Mouse (Mus musculus) kidney, adult 11 months (tissue): ENCODE results near the gene B3gnt3.

Source experiments
- DNase-seq: peaks from one replicate; pipeline ENCODE4 v3.0.0; 2022

B3gnt3 gene

DNA sequence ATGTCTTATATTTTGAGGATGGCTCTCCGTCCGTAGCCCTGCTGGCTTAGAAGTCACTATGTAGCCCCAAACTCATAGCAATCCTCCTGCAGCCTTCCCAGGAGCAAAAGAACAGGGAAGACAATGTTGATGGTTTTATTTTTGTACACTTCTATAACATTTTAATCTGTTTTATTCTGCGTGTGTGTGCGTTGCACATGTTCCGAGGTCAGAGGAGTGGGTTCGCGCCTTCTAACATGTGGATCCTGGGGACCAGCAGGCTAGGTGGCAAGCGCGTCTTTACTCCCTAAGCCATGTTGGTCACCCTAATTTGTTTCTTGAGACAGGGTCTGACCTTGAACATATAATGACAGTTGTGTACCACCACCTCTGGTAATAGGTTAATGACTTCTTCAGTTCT lies 24.8 kb downstream of the B3gnt3 start:
- DNase-seq: no peak

GRCm38 (mm10) chr8:71676020-71676741 lies 25.4 kb downstream of the B3gnt3 start, which contains the start of gene Jak3:
TSS of gene Jak3 (plus strand) at chr8:71676296.
- DNase-seq: peak; percentile 59

GRCm38 (mm10) chr8:71675456-71676019 lies 26.1 kb downstream of the B3gnt3 start:
- DNase-seq: no peak

DNA sequence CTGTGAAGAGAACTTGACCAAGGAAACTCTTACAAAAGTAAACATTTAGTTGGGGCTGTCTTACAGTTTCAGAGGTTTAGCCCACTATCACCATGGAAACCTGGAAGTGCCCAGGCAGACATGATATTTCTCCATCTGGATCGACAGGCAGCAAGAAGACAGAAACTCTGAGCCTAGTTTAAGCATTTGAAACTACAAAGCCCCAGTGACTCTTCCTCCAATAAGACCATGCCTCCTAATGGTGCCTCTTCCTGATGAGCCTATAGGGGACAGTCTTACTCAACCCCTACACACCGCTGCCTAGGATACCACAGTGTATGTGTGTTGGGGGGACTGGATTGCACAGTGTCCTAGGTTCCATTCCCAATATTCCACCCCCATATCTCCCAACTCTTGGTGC lies 27.5 kb downstream of the B3gnt3 start:
- DNase-seq: no peak

- DNase-seq: no peak
Observed at GRCm38 (mm10) chr8:71672168-71672735, 29.3 kb downstream of the B3gnt3 start.

DNA sequence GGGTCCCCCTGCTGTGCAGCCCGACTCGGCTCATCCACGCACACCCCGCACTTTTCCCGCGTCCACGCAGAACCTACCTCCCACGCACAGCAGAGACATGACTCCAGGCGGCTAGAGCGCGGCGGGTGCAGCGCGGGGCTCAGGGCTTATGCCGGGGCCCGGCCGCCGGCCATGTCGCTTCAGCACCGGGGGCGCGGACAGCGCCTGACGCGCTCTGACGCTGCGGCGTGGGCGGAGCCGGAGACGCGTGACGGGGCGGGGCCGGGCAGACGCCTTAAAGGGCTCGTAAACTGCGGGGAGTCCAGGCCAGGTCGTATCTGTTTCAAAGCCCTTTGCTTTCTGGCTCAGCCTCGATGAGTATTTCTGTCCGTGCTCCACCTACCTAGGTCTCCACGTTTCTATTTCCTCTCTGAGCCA lies 30.0 kb downstream of the B3gnt3 start, which contains the start of gene Unc13a:
TSS of gene Unc13a (minus strand) at position 209 of the 417 bp plus-strand sequence.
- peak; percentile 77 for DNase-seq

DNA sequence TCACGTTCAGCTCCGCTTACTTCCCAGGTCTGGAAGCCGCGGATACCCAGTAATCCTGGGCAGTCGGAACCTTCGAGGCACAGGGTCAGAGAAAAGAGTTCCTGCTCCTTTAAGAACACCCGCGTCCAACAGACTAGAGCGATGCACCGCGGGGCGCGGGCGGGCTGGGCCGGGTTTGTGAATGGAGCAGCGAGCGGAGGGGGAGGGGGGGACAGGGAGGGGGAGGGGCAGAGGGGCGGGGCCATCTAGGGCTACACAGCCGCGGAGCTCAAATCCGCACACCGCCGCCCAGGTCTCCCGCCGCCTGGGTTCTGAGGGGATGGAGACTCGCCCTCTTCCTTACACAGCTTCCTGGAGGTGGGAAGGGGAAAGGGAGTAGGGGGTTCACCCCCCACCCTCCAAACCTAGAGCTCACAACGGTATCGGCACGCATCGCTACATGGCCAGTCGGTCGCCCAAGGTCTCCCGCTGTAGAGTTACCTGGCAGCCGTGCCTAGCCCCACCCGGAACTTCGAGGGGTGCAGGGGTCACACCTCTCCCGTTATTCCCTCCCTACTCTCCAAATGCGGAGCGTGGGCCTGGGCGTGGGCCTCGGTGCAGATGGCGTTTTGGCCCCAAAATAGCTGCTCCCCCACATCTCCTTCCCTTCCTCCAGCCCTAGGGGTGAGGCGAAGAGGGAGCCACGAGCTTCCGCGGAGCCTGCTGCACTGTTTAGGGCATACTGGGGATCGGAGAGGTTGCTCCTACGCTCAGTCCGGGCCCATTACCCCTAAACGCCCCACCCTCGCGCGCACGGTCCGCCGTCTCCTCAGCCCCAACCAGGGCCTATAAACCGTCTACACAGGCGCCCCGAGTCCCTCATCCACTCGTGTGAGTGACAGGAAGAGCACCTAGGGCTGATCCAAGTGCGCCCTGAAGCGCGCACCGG lies 30.7 kb downstream of the B3gnt3 start:
- DNase-seq: no peak

DNA sequence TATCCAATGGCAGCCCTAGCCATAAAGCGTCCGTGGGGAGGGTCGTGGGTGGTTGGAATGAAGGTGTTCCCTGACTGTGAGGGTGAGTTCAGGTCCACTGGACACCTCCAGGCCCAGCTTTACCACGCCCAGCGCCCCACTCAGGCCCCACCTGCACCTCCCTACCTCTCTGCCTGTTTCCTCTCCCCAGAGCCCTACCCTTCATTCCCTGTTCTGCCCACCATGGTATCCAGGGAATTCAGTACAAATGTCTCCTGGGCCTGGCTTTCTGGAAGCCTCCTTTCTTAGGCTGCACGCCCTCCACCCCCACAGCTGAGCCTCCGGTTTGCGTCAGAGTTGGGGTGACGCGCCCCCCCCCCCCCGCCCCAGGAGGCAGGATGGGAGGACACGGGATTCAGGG lies 31.4 kb downstream of the B3gnt3 start:
- DNase-seq: no peak

- DNase-seq: no peak
Observed at GRCm38 (mm10) chr8:71668220-71668975, 33.2 kb downstream of the B3gnt3 start.

- no peak for DNase-seq
Observed at GRCm38 (mm10) chr8:71667256-71667655, 34.3 kb downstream of the B3gnt3 start.

DNA sequence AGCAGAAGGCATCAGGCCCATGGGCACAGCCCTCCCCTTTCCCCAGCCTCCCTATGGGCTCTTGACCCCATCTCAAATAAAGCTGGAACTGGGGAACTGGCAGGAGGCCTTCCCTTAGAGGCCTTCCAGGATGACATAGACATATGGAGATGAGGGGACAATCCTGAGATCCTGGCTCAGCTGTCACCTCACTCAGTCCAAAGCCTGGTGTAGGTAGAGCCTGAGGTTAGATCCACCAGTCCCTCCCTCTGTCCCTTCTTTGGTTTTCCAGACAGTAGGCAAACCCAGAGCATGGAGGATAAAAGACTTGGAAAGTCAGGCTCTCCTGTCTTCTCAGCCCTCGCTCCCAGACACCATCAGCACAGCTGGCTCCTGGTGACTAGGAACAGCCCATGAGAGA lies 34.7 kb downstream of the B3gnt3 start:
- no peak for DNase-seq

- peak; percentile 60 for DNase-seq
Observed at GRCm38 (mm10) chr8:71665331-71666130, 36.1 kb downstream of the B3gnt3 start.

- DNase-seq: peak; percentile 65
Observed at GRCm38 (mm10) chr8:71660325-71661120, 41.1 kb downstream of the B3gnt3 start.

- no peak for DNase-seq
Observed at GRCm38 (mm10) chr8:71659751-71660150, 41.8 kb downstream of the B3gnt3 start.

DNA sequence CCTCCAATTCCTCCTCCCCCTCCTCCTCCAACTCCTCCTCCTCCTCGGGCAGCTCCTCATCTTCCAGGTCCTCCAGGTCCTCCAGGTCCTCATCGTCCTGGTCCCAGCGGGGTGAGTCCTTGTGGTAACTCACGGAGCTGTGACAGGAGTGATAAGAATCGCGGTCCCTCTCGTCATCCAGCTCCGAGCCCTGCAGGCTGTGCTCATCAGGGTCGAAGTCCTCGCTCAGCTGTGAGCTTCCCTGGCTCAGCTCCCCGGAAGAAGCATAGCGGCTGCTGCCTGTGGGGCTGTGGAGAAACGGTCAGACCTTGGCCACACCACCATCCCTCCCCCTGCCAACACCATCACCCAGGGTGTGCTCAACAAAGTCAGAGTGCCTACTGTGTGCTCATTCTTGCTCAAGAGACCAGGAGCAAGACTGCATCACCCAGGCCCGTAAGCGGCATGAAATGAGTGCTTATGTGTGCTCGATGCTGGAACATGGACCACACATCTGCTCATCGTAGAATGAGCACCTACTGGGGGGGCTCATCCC lies 43.0 kb downstream of the B3gnt3 start:
- DNase-seq: no peak

GRCm38 (mm10) chr8:71657816-71658215 lies 43.8 kb downstream of the B3gnt3 start:
- no peak for DNase-seq

GRCm38 (mm10) chr8:71654600-71654999 lies 47.0 kb downstream of the B3gnt3 start:
- no peak for DNase-seq

DNA sequence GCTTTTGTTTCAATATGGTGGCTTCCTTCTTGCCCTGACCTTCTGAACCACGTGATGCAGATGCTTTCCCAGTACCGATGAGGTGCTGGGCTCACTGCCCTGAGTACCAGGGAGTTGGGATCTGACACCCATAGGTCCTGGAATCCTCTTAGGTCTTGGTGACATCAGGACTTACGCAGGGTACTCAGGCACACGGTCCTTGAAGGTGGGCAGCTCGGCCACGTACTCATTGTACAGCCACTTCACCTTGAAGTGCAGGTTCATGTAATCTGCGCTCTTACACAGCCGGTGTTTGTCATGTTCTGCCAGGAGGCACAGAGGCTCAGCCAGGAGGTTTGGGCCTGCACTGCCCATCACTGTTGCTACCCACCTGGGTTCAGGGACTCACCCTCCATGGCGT lies 56.1 kb downstream of the B3gnt3 start:
- no peak for DNase-seq
